Mouse (Mus musculus): ENCODE measurements at regions not wholly inside any gene's neighbourhood (a gene's known extent, or its start where the extent isn't known, plus 50 kb on each side); places are given as distances from the start of the nearest gene placed in this dataset.

DNA sequence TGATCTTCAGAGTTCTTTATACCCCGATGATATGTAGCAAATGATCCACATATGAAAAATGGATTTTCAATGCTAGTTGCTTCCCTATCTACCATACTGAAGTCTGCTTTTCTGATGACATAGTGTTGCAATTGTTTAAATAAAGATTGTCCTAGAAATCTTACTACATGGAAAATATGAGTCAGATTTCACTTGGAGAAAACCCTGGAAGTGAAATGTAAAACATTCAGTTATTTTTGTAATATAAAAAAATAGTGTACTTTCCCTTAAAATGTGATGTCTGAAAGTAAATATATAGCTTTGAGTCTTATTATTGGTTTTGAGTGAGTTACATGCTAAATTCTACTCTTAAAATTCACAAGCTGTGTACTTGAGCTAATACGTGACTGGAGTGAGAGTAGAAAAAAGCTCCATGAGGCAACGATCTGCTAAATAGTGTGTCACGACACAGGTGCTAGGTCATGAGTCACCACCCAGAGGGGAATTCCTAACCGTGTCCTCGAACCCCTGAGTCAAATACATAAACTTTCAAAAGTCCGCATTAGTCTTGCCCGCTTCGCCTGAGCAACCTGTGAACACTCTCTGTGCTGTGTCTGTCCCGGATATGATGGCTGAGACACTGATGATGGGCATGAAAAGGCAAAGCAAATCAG is 430.5 kb downstream of the Hsfy2 start:
- DNase-seq (ENCODE audit: low spot score in 2 of 2), result no peak

DNA sequence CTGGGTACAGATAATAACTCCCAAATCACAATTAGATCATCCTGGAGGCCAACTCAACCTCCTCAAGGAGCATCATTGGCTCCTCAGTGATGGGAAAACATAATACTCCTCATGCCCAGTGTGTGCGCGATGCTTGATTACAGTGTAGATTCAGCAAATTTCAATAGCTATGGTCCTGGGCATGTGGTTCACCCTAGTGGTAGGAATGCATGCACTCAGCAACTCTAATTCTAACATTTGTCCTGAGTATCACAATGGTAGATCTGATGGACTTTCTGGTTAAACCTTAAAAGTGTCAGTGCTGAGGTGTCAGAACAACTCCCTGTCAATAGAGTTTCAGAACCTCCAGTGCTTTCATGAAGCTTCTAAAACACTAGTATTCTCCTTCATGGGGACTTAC is 442.0 kb downstream of the Hsfy2 start:
- no peak for DNase-seq (ENCODE audit: low spot score in 2 of 2)

DNA sequence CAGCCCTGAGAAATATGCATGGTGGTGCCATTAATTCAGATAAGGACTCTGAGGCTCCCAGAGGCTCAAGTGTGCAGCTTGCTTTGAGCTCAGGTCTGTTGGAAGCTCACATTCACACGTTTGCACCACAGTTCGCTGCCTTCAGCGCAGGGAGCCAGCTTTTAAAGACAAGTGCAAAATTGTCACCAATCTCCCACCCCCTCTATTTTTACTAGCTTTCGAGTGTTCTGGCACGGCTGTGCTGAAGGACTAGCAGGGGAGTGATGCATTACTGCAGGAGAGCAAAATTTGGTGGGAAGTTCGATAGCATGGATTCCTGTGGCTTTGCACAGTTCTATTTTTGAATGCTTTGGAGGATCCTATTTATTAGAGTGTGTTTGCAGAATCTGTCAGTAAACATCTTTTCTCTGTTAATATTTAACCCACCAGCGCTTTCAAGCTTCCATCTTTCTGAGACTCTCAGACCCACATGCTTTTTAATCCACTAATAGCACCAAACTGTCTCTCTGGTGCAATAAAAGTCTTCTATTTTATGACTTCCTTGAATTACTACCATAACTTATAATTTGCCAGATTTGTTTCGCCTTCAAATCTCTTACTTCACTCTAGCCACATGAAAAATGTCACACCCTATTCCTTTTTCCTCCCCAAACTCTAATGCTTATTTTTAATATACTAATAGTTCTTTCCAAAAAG is 453.6 kb downstream of the Hsfy2 start:
- DNase-seq (ENCODE audit: low spot score in 2 of 2), result no peak

- DNase-seq (ENCODE audit: low spot score in 2 of 2), result no peak
Observed at GRCm38 (mm10) chr1:56179206-56179985, 457.8 kb downstream of the Hsfy2 start.

DNA sequence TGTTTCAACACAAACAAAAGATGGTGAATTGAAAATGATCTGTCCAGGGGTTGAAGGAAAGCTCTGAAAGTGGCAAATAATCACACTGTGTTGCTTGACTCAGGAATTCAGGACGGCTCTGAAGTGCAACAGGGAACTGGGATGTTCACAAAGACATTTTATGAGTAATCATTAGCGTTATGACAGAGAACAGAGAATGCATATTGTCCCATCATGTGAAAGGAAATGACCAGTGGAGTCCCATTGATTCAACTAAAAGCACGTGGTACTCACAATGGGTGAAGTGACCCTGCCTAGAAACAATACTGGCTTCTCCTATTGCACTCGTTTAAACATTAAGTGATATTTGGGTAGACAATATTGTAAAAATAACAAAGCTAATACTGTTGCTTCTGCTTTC is 466.1 kb downstream of the Hsfy2 start:
- DNase-seq (ENCODE audit: low spot score in 2 of 2), result no peak

GRCm38 (mm10) chr1:56168712-56169111 is 468.5 kb downstream of the Hsfy2 start:
- no peak for DNase-seq (ENCODE audit: low spot score in 2 of 2)

DNA sequence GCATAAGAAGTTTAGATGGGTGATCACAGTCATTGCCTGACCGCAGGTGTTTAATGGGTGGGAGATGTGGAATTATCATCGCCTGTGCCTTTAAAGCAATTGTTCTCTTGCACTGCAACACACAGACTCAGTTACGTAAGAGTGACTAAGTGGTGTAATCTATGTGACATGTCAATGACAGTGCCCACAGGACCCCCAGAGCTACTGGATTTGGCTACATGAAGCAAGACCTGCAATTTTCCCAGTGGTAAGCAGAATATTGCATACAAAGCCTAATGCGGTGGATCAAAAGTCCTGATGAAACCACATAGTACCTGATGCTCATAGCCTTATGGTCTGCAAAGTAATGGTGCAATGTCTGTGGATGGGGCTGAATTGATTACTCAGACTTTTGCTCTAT is 469.2 kb downstream of the Hsfy2 start:
- no peak for DNase-seq (ENCODE audit: low spot score in 2 of 2)

- DNase-seq (ENCODE audit: low spot score in 2 of 2), result no peak
Observed at GRCm38 (mm10) chr1:56165228-56165627, 472.0 kb downstream of the Hsfy2 start.

DNA sequence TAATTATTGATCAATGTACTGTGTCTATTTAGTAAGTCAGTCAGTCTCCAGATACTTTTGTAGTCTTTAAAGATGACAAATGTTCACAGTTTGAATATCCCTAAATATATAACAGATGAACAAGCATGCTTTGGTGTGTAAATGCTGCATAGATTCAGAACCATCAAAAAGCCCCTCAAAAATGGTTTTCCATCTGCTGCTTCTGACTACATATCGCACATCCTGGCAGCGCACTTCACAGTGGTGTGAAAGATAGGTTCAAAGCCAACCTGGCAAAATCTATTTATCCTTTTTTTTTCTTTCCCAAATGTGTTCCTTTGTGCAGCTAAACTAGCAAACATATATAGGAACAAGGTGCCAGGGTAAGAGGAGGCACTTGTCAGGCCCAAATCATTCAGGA is 472.9 kb downstream of the Hsfy2 start:
- no peak for DNase-seq (ENCODE audit: low spot score in 2 of 2)

DNA sequence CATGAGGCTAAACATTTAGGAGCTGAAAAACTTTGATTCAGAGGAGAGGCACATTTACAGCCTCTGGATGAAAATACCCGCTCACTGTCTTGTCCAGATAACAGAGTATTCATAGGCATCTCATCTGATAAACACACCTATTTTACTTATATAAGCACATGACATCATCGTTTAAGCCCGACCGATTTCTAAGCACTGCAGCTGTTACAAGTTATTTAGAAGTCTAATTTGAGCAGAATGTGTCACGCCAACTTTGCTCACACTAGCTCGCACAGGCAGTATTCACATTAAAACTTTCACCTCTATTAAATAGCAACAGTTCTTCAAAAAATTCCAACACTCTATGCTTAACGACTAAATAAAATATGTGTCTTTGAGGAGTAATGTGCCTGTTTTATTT is 506.3 kb downstream of the Hsfy2 start:
- no peak for DNase-seq (ENCODE audit: low spot score in 2 of 2)

- peak; percentile 1 to 6 for DNase-seq (ENCODE audit: low spot score in 2 of 2)
Observed at GRCm38 (mm10) chr1:56089254-56089834, 547.9 kb downstream of the Hsfy2 start.

- no peak for DNase-seq (ENCODE audit: low spot score in 2 of 2)
Observed at GRCm38 (mm10) chr1:56088357-56088756, 548.9 kb downstream of the Hsfy2 start.

GRCm38 (mm10) chr1:56076757-56077156 is 560.5 kb downstream of the Hsfy2 start:
- DNase-seq (ENCODE audit: low spot score in 2 of 2), result no peak

GRCm38 (mm10) chr1:56072255-56072654 is 565.0 kb downstream of the Hsfy2 start:
- no peak for DNase-seq (ENCODE audit: low spot score in 2 of 2)

DNA sequence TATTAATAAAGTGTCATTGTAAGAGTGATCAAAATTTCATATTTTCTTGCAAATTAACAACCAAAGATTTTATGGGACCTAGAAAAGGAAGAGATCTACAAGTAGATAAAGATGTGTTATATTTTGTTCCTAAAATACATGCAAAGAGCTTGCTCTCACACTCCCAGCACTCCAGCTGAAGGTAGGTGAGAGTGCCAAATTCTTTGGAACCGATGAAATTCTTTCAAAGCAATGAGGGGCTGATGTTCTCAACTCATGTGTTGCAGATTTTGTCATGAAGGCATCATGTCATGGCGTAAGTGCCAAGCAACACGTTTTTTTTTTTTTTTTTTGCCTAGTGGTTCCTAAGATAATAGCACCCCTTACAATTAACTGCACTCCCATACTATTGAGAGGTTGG is 573.8 kb downstream of the Hsfy2 start:
- DNase-seq (ENCODE audit: low spot score in 2 of 2), result no peak

Data from spleen, postnatal 36 days (tissue).